Mouse (Mus musculus) forebrain, embryonic 11.5 days (tissue): ENCODE measurements around the gene Atf1. TPM values are rescaled to one million over a fixed set of nuclear protein-coding genes. Genes with fewer than 3 reads are reported as not detected.
"Not testable (repeated sequence)": the region's sequence is repeated elsewhere in the genome, so short reads cannot be mapped to it uniquely, and the experiment has no call there.

Source experiments
- ATAC-seq: fragments of 200-750 bp; cut with Nextera tagmentation; replicated peaks from 2 replicates; pipeline ENCODE4 v1.8.0; 2017; ENCODE audit warnings: moderate TSS enrichment; ENCODE audit not compliant: low FRiP score
- DNase-seq: peaks from one replicate; pipeline ENCODE4 v3.0.0-alpha.2; 2017; ENCODE audit warnings: low spot score
- H3K27ac ChIP-seq: fragments of 300-500 bp; sonication (generic); 2 replicates; pipeline ENCODE4 v1.5.1; 2014; ENCODE audit warnings: low read depth, low read length
- H3K27me3 ChIP-seq: fragments of 300-500 bp; sonication (generic); 2 replicates; pipeline ENCODE4 v1.6.1; 2014; ENCODE audit warnings: mild to moderate bottlenecking, low read length, mixed read lengths; ENCODE audit not compliant: control insufficient read depth, insufficient read depth
- H3K36me3 ChIP-seq: fragments of 300-500 bp; sonication (generic); 2 replicates; pipeline ENCODE4 v1.6.1; 2014; ENCODE audit warnings: mild to moderate bottlenecking, low read length, moderate library complexity, mixed read lengths; ENCODE audit not compliant: control insufficient read depth, insufficient read depth
- H3K4me1 ChIP-seq: fragments of 300-500 bp; sonication (generic); replicated peaks from 2 replicates; pipeline ENCODE4 v1.6.1; 2014; ENCODE audit warnings: low read length, mixed read lengths; ENCODE audit not compliant: control insufficient read depth, insufficient read depth
- H3K4me2 ChIP-seq: fragments of 300-500 bp; sonication (generic); 2 replicates; pipeline ENCODE4 v1.6.1; 2014; ENCODE audit warnings: low read depth, mild to moderate bottlenecking, low read length, moderate library complexity, mixed read lengths; ENCODE audit not compliant: severe bottlenecking
- H3K4me3 ChIP-seq: fragments of 300-500 bp; sonication (generic); 2 replicates; pipeline ENCODE4 v1.5.1; 2014; ENCODE audit warnings: low read depth, low read length
- H3K9ac ChIP-seq: fragments of 300-500 bp; sonication (generic); 2 replicates; pipeline ENCODE4 v1.6.1; 2014; ENCODE audit warnings: low read length
- H3K9me3 ChIP-seq: fragments of 300-500 bp; sonication (generic); 2 replicates; pipeline ENCODE4 v1.6.1; 2016; ENCODE audit warnings: low read length, mixed read lengths; ENCODE audit not compliant: control insufficient read depth
- WGBS: fragments of 180-500 bp; shearing (Covaris S2); extraction: QIAGEN DNeasy Blood & Tissue Kit; methylation state at CpG from one replicate; pipeline ENCODE4 v1.1.7; 2014; 5-methylcytosine and 5-hydroxymethylcytosine counted together
- polyA plus RNA-seq: library from polyadenylated mRNA; unstranded; fragments of >200 nt; fragmentation: Nextera tagmentation; extraction: Ambion mirVana; gene quantifications from 2 replicates; pipeline ENCODE4 v1.2.1, GENCODE M21; 2014

Atf1 gene
- polyA plus RNA-seq, 1 experiment from 2014 or later = 45.5 TPM

- 82% methylated on average over 6 of the region's 6 CpGs for WGBS
Measured at GRCm38 (mm10) chr15:100300499-100300898, 72.9 kb downstream of the Atf1 start.

DNA sequence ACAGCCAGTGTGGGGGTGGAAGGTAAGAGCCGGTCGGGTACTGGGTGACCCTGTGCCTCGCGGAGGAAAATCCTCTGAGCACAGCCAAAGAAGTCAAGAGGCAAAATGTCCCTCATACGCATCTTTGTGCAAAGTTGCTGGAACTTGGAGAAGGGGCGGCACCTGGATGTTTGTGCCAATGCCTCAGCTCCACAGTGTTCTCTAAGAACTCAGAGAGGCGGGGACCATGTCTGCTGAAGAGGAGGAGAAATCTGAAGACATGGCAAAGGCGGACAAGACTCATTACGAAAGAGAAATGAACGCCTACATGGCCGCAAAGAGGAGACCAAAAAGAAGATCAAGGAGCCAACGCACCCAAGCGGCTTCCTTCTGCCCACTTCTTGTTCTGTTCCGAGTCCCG lies 73.9 kb downstream of the Atf1 start:
- DNase-seq (no peak), ATAC-seq (no peak)
- Histone ChIP-seq H3K9ac (no peak overlapping the region), H3K9me3 (no peaks in the 10 kb centered on the region), H3K4me2 (no peak overlapping the region), H3K4me3 (no peak overlapping the region), H3K4me1 (no peaks in the 10 kb centered on the region), H3K36me3 (no peaks in the 10 kb centered on the region), H3K27ac (no peak overlapping the region), H3K27me3 (no peaks in the 10 kb centered on the region)
- WGBS = 74% methylated on average over 15 of the region's 15 CpGs

More at GRCm38 (mm10) chr15:100300499-100300898, 72.9 kb downstream of the Atf1 start:
- no peaks in the 10 kb centered on the region for H3K9me3 ChIP-seq
- no peaks in the 10 kb centered on the region for H3K27me3 ChIP-seq
- ATAC-seq (no peak), DNase-seq (no peak)
- H3K36me3 ChIP-seq = no peaks in the 10 kb centered on the region
- H3K4me1 ChIP-seq = no peaks in the 10 kb centered on the region
- no peak overlapping the region for H3K4me2 ChIP-seq
- no peak overlapping the region for H3K4me3 ChIP-seq
- no peak overlapping the region for H3K9ac ChIP-seq
- no peak overlapping the region for H3K27ac ChIP-seq

GRCm38 (mm10) chr15:100303428-100304018 lies 75.9 kb downstream of the Atf1 start:
- DNase-seq (no peak), ATAC-seq (no peak)
- Histone ChIP-seq H3K9ac (no peak overlapping the region), H3K27ac (no peak overlapping the region), H3K4me3 (no peak overlapping the region), H3K36me3 (no peaks in the 10 kb centered on the region), H3K9me3 (no peaks in the 10 kb centered on the region), H3K27me3 (no peaks in the 10 kb centered on the region), H3K4me2 (no peak overlapping the region; the same call in 1 of the 2 replicates), H3K4me1 (no peaks in the 10 kb centered on the region)
- 54% methylated on average over 8 of the region's 8 CpGs for WGBS

DNA sequence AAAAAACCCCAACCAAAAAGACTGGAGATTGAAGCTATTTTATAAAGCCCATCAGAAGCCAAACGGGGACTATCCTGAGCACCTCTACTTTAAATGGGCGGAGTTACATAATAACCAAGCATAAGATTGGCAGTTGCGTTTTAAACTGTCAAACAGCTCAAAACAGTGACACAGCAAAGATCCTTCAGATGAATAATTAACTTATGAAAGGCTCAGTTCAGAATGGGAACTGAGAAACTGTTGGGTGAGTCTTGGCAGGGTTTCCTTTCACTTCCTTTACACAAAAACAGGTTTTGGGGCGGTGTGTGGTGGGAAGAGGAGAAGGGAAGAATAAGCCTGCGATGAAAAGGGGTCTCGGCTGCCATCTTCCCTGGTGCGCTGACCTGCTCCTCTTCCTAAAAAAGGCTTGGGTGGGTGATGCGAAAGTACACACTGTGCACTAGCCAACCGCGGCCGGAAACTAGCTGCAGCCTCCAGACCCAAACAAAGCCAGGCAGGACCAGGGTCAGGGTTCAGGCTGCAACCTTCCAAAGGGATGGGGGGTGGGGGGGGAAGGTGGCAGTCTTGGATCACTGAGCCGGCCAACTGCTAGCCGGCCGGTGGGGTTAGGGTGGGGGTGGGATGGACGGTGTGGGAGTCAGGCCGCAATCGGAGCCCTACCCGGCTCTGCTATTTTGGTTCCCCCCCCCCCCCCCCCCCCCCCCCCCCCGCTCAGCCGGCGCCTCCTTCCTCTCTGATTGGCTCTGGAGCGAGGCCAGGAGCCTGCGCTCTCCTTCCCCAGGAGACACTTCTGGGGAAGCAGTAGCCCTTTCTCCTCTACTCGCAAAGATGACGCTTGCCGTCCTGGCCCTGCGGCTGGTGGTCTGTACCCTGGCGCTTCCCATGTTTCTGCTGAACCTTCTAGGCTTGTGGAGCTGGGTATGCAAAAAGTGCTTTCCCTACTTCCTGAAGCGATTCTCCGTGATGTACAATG lies 76.7 kb downstream of the Atf1 start, which contains the start of gene Mettl7a1:
Mettl7a1 (plus strand) TSS at position 122 of the 973 bp plus-strand sequence.
- H3K36me3 ChIP-seq = no peaks in the 10 kb centered on the region
- 3% methylated on average over 25 of the region's 30 CpGs for WGBS
- H3K9me3 ChIP-seq = no peaks in the 10 kb centered on the region
- DNase-seq (peak; percentile 82), ATAC-seq (peak; percentile 87)
- peak within 1 kb of the TSS; percentile 67 for H3K9ac ChIP-seq
- H3K27me3 ChIP-seq = no peaks in the 10 kb centered on the region
- no peaks in the 10 kb centered on the region for H3K4me1 ChIP-seq
- H3K4me2 ChIP-seq = peak within 1 kb of the TSS; percentile 67
- H3K27ac ChIP-seq = peak within 1 kb of the TSS; percentile 44; the same call in 1 of the 2 replicates
- peak within 1 kb of the TSS; percentile 42 for H3K4me3 ChIP-seq

DNA sequence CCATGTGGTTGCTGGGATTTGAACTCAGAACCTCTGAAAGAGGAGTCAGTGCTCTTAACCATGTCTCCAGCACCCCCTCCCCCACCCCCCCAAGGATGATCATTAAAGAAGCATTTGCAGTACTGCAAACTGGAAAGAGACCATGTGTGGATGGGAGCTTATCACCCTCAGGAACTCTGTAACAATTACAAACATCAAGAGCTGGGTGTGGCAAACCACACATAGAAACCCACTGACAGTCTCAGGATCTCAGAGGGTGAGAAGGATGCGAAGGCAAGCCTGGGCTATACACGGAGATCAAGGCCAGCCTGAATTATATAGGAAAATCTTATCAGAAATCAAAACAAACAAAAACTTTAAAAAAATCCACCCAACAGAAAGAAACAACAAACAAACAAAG lies 78.6 kb downstream of the Atf1 start:
- no peak overlapping the region for H3K9ac ChIP-seq
- H3K36me3 ChIP-seq = no peaks in the 10 kb centered on the region
- no peak overlapping the region for H3K27ac ChIP-seq
- no peak overlapping the region for H3K4me3 ChIP-seq
- H3K4me1 ChIP-seq = no peaks in the 10 kb centered on the region
- H3K9me3 ChIP-seq = no peaks in the 10 kb centered on the region
- WGBS = 83% methylated on average over 2 of the region's 2 CpGs
- ATAC-seq (no peak), DNase-seq (no peak)
- no peaks in the 10 kb centered on the region for H3K27me3 ChIP-seq
- H3K4me2 ChIP-seq = no peak overlapping the region

DNA sequence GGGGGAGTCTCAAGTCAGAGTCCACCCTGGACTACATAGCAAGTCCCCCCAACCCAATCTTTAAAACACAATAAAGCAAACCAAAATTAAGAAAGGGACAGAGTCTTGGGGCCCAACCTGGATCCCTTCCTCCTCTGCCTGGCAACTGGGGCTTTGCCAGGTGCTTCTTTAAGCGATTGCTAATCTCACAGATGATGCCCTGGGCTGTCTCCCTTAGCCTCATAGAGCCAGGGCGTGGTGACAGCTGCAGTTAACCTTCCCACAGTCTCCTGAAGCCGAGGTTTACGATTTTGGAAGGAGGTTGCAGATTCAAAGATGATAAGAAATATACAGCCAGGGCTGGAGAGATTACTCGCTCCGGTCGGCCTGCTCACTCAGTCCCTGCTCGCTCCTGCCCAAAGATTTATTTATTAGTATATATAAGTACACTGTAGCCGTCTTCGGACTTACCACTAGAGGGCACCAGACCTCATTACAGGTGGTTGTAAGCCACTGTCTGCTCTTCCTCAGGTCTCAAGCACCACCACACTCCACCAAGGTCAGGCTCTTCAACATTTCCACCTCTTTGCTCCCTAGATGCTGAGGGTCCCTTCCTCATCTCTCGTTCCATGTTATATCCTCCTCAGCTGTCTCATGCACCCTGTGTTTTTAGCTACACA lies 79.9 kb downstream of the Atf1 start:
- H3K9me3 ChIP-seq, H3K27me3 ChIP-seq, H3K36me3 ChIP-seq, H3K9ac ChIP-seq, H3K4me1 ChIP-seq, DNase-seq, H3K4me3 ChIP-seq, H3K27ac ChIP-seq, H3K4me2 ChIP-seq, ATAC-seq: not testable (repeated sequence)
- 48% methylated on average over 11 of the region's 11 CpGs for WGBS

Other genes with a start within 250 kb of the Atf1 start
- 27.9 and 28.3 TPM in 2 replicates for gene Dip2b, start 189.2 kb upstream of the Atf1 start, polyA plus RNA-seq
- gene Tmprss12, start 53.0 kb downstream of the Atf1 start, polyA plus RNA-seq = not detected in 2 replicates
- gene Mettl7a1, start 76.3 kb downstream of the Atf1 start, polyA plus RNA-seq = 3.2 and 3.9 TPM in 2 replicates
- not detected in 2 replicates for gene Mettl7a3, start 107.1 kb downstream of the Atf1 start, polyA plus RNA-seq
- not detected in 2 replicates for gene Methig1, start 125.3 kb downstream of the Atf1 start, polyA plus RNA-seq
- not detected in 2 replicates for gene Mettl7a2, start 125.4 kb downstream of the Atf1 start, polyA plus RNA-seq
- not detected in 2 replicates for gene Higd1c, start 136.7 kb downstream of the Atf1 start, polyA plus RNA-seq
- gene Gm5475, start 194.3 kb downstream of the Atf1 start, polyA plus RNA-seq = not detected in 2 replicates
- 18.0 and 23.2 TPM in 2 replicates for gene Slc11a2, start 197.3 kb downstream of the Atf1 start, polyA plus RNA-seq
- gene Letmd1, start 241.2 kb downstream of the Atf1 start, polyA plus RNA-seq = 41.3 and 46.6 TPM in 2 replicates